Mouse (Mus musculus) cerebellum, postnatal 4 days (tissue): ENCODE data around the gene Phtf1.

Experiments
- DNase-seq, 2 experiments: peaks; one replicate each; pipeline ENCODE4 v3.0.0; 2022; ENCODE audit warnings: low spot score in 2 of 2, mixed read lengths in 1 of 2

Phtf1 gene

GRCm38 (mm10) chr3:104019453-104019852 is 51.5 kb downstream of the Phtf1 start:
- no peak for DNase-seq

DNA sequence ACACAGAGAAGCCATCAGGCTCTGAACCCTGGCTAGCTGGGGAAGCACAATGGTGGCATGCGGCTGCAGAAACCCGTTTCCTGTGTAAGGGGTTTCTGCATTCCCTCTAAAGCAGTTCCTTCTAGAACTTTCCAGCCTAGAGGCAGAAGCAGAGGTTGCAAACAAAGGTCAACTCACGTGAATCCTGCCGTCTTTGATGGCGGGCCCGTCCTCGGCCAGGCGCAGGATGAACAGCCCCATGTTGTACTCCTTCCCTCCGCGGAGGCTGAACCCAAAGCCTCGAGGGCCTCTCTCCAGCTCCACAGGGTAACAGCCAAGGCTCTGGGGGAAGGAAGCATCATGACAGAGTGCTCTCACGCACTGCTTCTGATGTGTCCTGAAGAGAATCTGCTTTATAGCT is 52.2 kb downstream of the Phtf1 start:
- DNase-seq = no peak

DNA sequence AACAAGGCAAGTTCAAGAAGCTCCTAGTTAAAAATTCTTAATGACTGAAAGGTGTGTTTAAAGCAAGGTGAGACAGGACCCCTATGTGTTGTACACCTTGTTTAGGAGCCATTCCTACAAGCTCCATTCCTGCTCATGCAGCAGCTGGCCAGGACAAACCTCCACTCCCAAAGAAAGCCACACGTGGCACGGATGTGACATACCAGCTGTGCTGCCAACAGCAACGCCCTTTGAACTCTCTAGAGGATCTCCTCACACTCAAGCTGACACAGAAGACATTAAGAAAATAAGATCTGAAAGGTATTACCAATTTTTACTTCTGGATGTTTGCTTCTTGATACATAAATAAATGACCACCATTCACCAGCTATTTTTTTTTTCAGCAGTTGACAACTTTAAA is 59.0 kb downstream of the Phtf1 start:
- DNase-seq = no peak

DNA sequence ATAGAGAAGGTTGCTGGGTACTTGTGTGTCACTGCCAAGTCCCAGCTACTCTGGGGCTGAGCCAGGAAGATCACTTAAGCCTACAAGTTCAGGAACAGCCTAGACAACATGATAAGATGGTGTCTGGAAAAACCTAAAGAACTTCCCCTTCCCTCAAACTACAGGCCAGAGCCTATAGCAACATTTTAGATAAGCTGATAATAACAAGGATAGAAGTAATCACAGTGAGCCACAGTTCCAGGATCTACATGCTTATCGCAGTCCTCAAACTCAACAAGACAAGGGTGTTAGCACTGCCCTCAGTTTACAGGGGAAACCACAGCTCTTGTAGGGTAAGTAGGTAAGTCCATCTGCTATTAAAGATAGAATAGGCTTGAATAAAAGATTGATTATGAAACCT is 64.2 kb downstream of the Phtf1 start:
- no peak for DNase-seq

GRCm38 (mm10) chr3:104032747-104033146 is 64.8 kb downstream of the Phtf1 start:
- DNase-seq = no peak

DNA sequence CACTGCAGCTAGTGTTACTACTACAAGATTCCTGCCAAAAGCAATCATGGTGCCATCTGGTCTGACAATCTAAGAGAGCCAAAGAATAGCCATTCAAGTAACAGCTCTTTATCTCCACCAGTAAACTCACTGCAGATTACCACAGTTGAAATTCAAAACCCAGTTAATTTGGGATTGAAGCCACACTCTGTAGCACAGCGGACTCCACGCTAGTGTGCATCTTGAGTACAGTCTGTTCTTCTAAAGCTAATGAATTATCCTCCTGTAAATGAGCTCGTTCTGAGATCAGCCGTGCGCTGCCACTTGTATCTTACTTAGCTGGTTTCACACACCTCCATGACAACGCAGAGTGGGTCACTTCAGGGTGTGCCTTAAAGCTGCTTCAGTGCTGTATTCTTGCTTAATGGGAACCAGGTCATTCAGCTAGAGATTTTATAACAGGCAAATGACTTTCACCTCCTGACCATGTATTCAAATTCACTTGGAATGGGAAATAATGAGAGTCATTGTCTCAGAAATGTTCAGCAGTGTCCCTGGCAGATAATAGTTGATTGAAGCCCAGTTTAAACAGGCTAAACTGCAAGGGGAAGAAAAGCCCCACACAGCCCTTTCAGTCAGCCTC is 91.2 kb downstream of the Phtf1 start:
- DNase-seq = peak in 1 of 2 experiments; percentile 10

DNA sequence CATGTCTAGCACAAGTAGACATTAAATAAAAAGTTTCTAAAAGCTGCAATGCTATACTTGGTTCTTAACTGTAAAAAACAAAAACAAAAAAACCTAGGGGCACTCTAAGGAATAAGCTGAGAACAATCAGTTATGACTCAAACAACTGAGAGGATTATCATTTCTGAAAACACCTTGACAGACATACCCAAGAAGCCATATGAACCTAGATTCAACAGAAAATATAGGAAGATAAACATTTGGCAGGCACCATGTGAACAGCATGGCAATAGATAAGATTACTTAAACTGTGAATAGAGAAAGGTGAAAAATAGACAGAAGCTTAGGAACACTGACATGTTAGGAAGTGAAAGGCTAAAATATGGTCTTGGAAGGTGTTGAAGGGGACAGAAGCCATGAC is 101.5 kb downstream of the Phtf1 start:
- DNase-seq = no peak
